Mouse (Mus musculus) MEL (cell line): ENCODE data around the gene Mettl3. TPM values are rescaled to one million over a fixed set of nuclear protein-coding genes. Genes with fewer than 3 reads are reported as not detected.

Experiments used
- DNase-seq: peaks from one replicate; pipeline ENCODE4 v3.0.0; 2011; ENCODE audit warnings: low read depth, low spot score
- H3K27ac ChIP-seq: 2 replicates; pipeline ENCODE4 v1.5.1; 2012; ENCODE audit warnings: low read depth, mild to moderate bottlenecking, control low read depth, low read length, moderate library complexity; ENCODE audit not compliant: control insufficient read depth
- H3K27me3 ChIP-seq, 2 experiments: fragments of 150-350 bp in 1 of 2; sonication (generic) in 1 of 2; 2 replicates each; pipeline ENCODE4 v1.6.1; 2012; ENCODE audit warnings: low read length in 2 of 2, mild to moderate bottlenecking in 2 of 2, improper control_type of control experiment in 1 of 2, moderate library complexity in 1 of 2; ENCODE audit not compliant: insufficient read depth in 2 of 2, control insufficient read depth in 1 of 2
- H3K36me3 ChIP-seq, 2 experiments: 2 replicates each; pipeline ENCODE4 v1.6.1; 2012 to 2014; ENCODE audit warnings: low read length in 2 of 2, improper control_type of control experiment in 1 of 2, inconsistent platforms in 1 of 2, mild to moderate bottlenecking in 1 of 2; ENCODE audit not compliant: insufficient read depth in 2 of 2, control insufficient read depth in 1 of 2
- H3K4me1 ChIP-seq, 2 experiments: fragments of 150-350 bp in 1 of 2; sonication (generic) in 1 of 2; 2 replicates each; pipeline ENCODE4 v1.6.1; 2012; ENCODE audit warnings: low read length in 2 of 2, improper control_type of control experiment in 1 of 2, mild to moderate bottlenecking in 1 of 2; ENCODE audit not compliant: insufficient read depth in 2 of 2, control insufficient read depth in 1 of 2
- H3K4me3 ChIP-seq, 2 experiments: fragments of 150-350 bp in 1 of 2; sonication (generic) in 1 of 2; 2 replicates each; pipeline ENCODE4 v1.5.1; 2012; ENCODE audit warnings: low read depth in 2 of 2, low read length in 2 of 2, mild to moderate bottlenecking in 2 of 2, moderate library complexity in 2 of 2, control low read depth in 1 of 2, improper control_type of control experiment in 1 of 2; ENCODE audit not compliant: control insufficient read depth in 1 of 2, insufficient read depth in 1 of 2
- H3K79me2 ChIP-seq: 2 replicates; pipeline ENCODE4 v1.6.1; 2012; ENCODE audit warnings: mild to moderate bottlenecking, low read length, moderate library complexity; ENCODE audit not compliant: control insufficient read depth, poor library complexity, insufficient read depth
- H3K9ac ChIP-seq: 2 replicates; pipeline ENCODE4 v1.6.1; 2012; ENCODE audit warnings: low read depth, mild to moderate bottlenecking, control low read depth, low read length, moderate library complexity; ENCODE audit not compliant: control insufficient read depth, poor library complexity, severe bottlenecking
- H3K9me3 ChIP-seq: fragments of 150-350 bp; sonication (generic); replicated peaks from 2 replicates; pipeline ENCODE4 v1.6.1; 2012; ENCODE audit warnings: mild to moderate bottlenecking, low read length, improper control_type of control experiment, moderate library complexity; ENCODE audit not compliant: insufficient read depth
- CHD2 ChIP-seq: IDR thresholded peaks from 2 replicates; pipeline ENCODE4 v1.6.1; 2011; ENCODE audit warnings: low read length, improper control_type of control experiment
- CTCF ChIP-seq, 3 experiments: IDR thresholded peaks in 2 of 3; conservative IDR thresholded peaks in 1 of 3; 2 replicates each; pipeline ENCODE4 v1.5.1; 2011 to 2012; ENCODE audit warnings: low read length in 3 of 3, low read depth in 2 of 3, mild to moderate bottlenecking in 2 of 3, improper control_type of control experiment in 1 of 3, inconsistent platforms in 1 of 3, mixed read lengths in 1 of 3, moderate library complexity in 1 of 3; ENCODE audit not compliant: control insufficient read depth in 1 of 3, insufficient read depth in 1 of 3, poor library complexity in 1 of 3, severe bottlenecking in 1 of 3
- ELF1 ChIP-seq: IDR thresholded peaks from 2 replicates; pipeline ENCODE4 v1.6.1; 2014; ENCODE audit warnings: low read depth, mild to moderate bottlenecking, inconsistent platforms, low read length, improper control_type of control experiment, moderate library complexity
- EP300 ChIP-seq, 2 experiments: IDR thresholded peaks; 2 replicates each; pipeline ENCODE4 v1.6.1; 2011; ENCODE audit warnings: improper control_type of control experiment in 2 of 2, low read length in 2 of 2, low read depth in 1 of 2, mild to moderate bottlenecking in 1 of 2
- JUND ChIP-seq: IDR thresholded peaks from 2 replicates; pipeline ENCODE4 v1.6.1; 2011; ENCODE audit warnings: low read depth, mild to moderate bottlenecking, improper control_type of control experiment, low read length
- MAFK ChIP-seq: IDR thresholded peaks from 2 replicates; pipeline ENCODE4 v1.6.1; 2011; ENCODE audit warnings: low read depth, mild to moderate bottlenecking, low read length, improper control_type of control experiment, borderline replicate concordance
- MEF2A ChIP-seq: IDR thresholded peaks from 2 replicates; pipeline ENCODE4 v1.6.1; 2014; ENCODE audit warnings: low read depth, mild to moderate bottlenecking, inconsistent platforms, low read length, improper control_type of control experiment; ENCODE audit not compliant: poor library complexity, insufficient replicate concordance, severe bottlenecking; ENCODE audit errors: extremely low read depth
- NRF1 ChIP-seq: IDR thresholded peaks from 2 replicates; pipeline ENCODE4 v1.6.1; 2014; ENCODE audit warnings: low read depth, mild to moderate bottlenecking, inconsistent platforms, low read length, improper control_type of control experiment, moderate library complexity; ENCODE audit not compliant: poor library complexity, insufficient read depth, severe bottlenecking
- POLR2AphosphoS2 ChIP-seq: IDR thresholded peaks from 2 replicates; pipeline ENCODE4 v1.6.1; 2011; ENCODE audit warnings: low read length, improper control_type of control experiment
- RCOR1 ChIP-seq: IDR thresholded peaks from 2 replicates; pipeline ENCODE4 v1.6.1; 2012; ENCODE audit warnings: low read depth, mild to moderate bottlenecking, inconsistent platforms, low read length, improper control_type of control experiment
- TAL1 ChIP-seq: IDR thresholded peaks from 2 replicates; pipeline ENCODE4 v1.6.1; 2012; ENCODE audit warnings: mild to moderate bottlenecking, inconsistent platforms, low read length, moderate library complexity, mixed read lengths
- UBTF ChIP-seq: IDR thresholded peaks from 2 replicates; pipeline ENCODE4 v1.6.1; 2012; ENCODE audit warnings: low read depth, mild to moderate bottlenecking, inconsistent platforms, low read length, improper control_type of control experiment, moderate library complexity, borderline replicate concordance; ENCODE audit not compliant: insufficient read depth
- USF2 ChIP-seq, 2 experiments: IDR thresholded peaks; 2 replicates each; pipeline ENCODE4 v1.6.1; 2011 to 2012; ENCODE audit warnings: improper control_type of control experiment in 2 of 2, low read length in 2 of 2, borderline replicate concordance in 1 of 2, inconsistent platforms in 1 of 2, low read depth in 1 of 2, mild to moderate bottlenecking in 1 of 2; ENCODE audit not compliant: insufficient read depth in 1 of 2
- polyA plus RNA-seq, 2 experiments: library from polyadenylated mRNA; stranded (reverse) in 1 of 2; unstranded in 1 of 2; fragments of >175 nt in 1 of 2; fragments of >200 nt in 1 of 2; gene quantifications; 2 replicates each; pipeline versions ENCODE4 v1.2.1 to v1.2.4; 2012; ENCODE audit warnings: low replicate concordance in 2 of 2, low read depth in 1 of 2; ENCODE audit not compliant: insufficient read length in 2 of 2, insufficient read depth in 1 of 2, missing spikeins in 1 of 2
- total RNA-seq: library from RNA; depleted of rRNA; stranded (reverse); fragments of 300-350 nt; gene quantifications from 2 replicates; pipeline ENCODE4 v1.2.3, GENCODE M21; 2012

Gene Mettl3
- total and polyA plus RNA-seq, 3 experiments, result 49.8 to 50.7 TPM; not detected in 1

- no peak for TF ChIP-seq ELF1
- TF ChIP-seq POLR2AphosphoS2, result no peak
- no peak for TF ChIP-seq JUND
- no peak overlapping the region for H3K27ac ChIP-seq
- no peak for DNase-seq
- H3K9ac ChIP-seq, result no peak overlapping the region
- no peaks in the 10 kb centered on the region for H3K36me3 ChIP-seq
- no peaks in the 10 kb centered on the region for H3K79me2 ChIP-seq
- H3K27me3 ChIP-seq, result peaks cover 5 to 10% of the 10 kb centered on the region in 2 experiments
- H3K4me3 ChIP-seq, result no peak overlapping the region
- no peaks in the 10 kb centered on the region for H3K9me3 ChIP-seq
- H3K4me1 ChIP-seq, result no peaks in the 10 kb centered on the region
Observed at GRCm38 (mm10) chr14:52315283-52315780, 10.4 kb upstream of the Mettl3 start.

- Histone ChIP-seq H3K36me3 (no peaks in the 10 kb centered on the region), H3K9me3 (no peaks in the 10 kb centered on the region), H3K4me3 (no peak overlapping the region), H3K27me3 (peaks cover 5 to 10% of the 10 kb centered on the region in 2 experiments), H3K9ac (no peak overlapping the region), H3K79me2 (no peaks in the 10 kb centered on the region), H3K27ac (no peak overlapping the region), H3K4me1 (no peaks in the 10 kb centered on the region)
- no peak for TF ChIP-seq EP300 (IDR thresholded peaks at IDR 0.05; ENCODE audit: low read depth in 1 of 2, low read length in 2 of 2)
- no peak for TF ChIP-seq UBTF
- TF ChIP-seq RCOR1, result no peak
- TF ChIP-seq CTCF (IDR thresholded peaks at IDR 0.05 in 2 of 3, conservative IDR thresholded peaks at IDR 0.05 in 1 of 3; ENCODE audit: control insufficient read depth in 1 of 3, insufficient read depth in 1 of 3, low read depth in 2 of 3, low read length in 3 of 3, poor library complexity in 1 of 3, severe bottlenecking in 1 of 3), result no peak
- no peak for TF ChIP-seq MEF2A
- no peak for TF ChIP-seq CHD2
- DNase-seq, result no peak
Observed at GRCm38 (mm10) chr14:52314808-52315150, 9.9 kb upstream of the Mettl3 start.

GRCm38 (mm10) chr14:52313931-52314807 lies 9.2 kb upstream of the Mettl3 start:
- H3K79me2 ChIP-seq, result no peaks in the 10 kb centered on the region
- no peaks in the 10 kb centered on the region for H3K9me3 ChIP-seq
- no peak overlapping the region for H3K27ac ChIP-seq
- DNase-seq, result no peak
- no peaks in the 10 kb centered on the region for H3K4me1 ChIP-seq
- H3K4me3 ChIP-seq, result no peak overlapping the region
- H3K36me3 ChIP-seq, result no peaks in the 10 kb centered on the region
- H3K27me3 ChIP-seq, result peaks cover 2 to 4% of the 10 kb centered on the region in 2 experiments; a peak in 3 of 4 replicates
- no peak for TF ChIP-seq NRF1
- TF ChIP-seq ELF1, result no peak
- TF ChIP-seq UBTF, result no peak
- TF ChIP-seq USF2 (IDR thresholded peaks at IDR 0.05; ENCODE audit: borderline replicate concordance in 1 of 2, insufficient read depth in 1 of 2, low read depth in 1 of 2, low read length in 2 of 2), result no peak
- TF ChIP-seq TAL1, result no peak
- no peak for TF ChIP-seq MAFK
- no peak overlapping the region for H3K9ac ChIP-seq
